Mouse (Mus musculus): ENCODE results near the gene 1700016K19Rik. TPM values are rescaled to one million over a fixed set of nuclear protein-coding genes. Genes with fewer than 3 reads are reported as not detected.

Gene 1700016K19Rik
- polyA plus RNA-seq, 1 experiment from 2014 or later = not detected

DNA sequence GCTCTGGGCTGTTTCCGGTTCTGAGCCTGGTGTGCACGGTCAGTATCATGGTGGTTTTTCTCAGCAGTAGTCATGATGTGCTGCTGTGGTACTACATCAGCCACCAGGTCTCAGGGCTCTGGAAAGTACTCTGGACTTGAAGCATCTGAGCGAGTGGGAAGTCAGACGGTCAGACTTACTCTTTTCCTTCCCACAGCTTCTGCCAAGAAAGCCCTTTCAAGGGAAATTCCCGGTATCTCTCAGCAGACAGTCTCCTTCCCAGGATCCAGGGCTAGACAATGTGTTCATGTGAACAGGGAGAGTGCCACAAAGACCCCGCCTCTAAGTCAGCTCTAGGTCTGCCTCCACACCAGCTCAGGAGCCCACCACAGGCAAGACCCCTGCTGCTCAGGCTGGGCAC is 45.7 kb downstream of the 1700016K19Rik start:
- Histone ChIP-seq H3K4me1 (ENCODE audit: control insufficient read depth, insufficient read depth, low read length) (peaks cover 4% of the 10 kb centered on the region; the same call in 1 of the 2 replicates), H3K36me3 (ENCODE audit: control insufficient read depth, insufficient read depth, low read length) (no peaks in the 10 kb centered on the region), H3K27ac (ENCODE audit: low read depth, low read length) (no peak overlapping the region), H3K4me2 (no peak overlapping the region), H3K4me3 (ENCODE audit: low read depth, low read length) (no peak overlapping the region), H3K9ac (ENCODE audit: low read depth, low read length) (no peak overlapping the region), H3K9me3 (replicated peaks; ENCODE audit: control insufficient read depth, low read length) (no peaks in the 10 kb centered on the region), H3K27me3 (ENCODE audit: control insufficient read depth, insufficient read depth, low read length) (no peaks in the 10 kb centered on the region)
- no peak for ATAC-seq (replicated peaks; ENCODE audit: insufficient number of reproducible peaks, low FRiP score, low TSS enrichment)
- WGBS (ENCODE audit: insufficient replicate concordance) = 73% methylated on average over 6 of the region's 6 CpGs

GRCm38 (mm10) chr11:76050509-76050908 is 50.8 kb downstream of the 1700016K19Rik start:
- Histone ChIP-seq H3K27me3 (ENCODE audit: control insufficient read depth, insufficient read depth, low read length) (no peaks in the 10 kb centered on the region), H3K27ac (ENCODE audit: low read depth, low read length) (no peak overlapping the region), H3K9ac (ENCODE audit: low read depth, low read length) (no peak overlapping the region), H3K4me3 (ENCODE audit: low read depth, low read length) (no peak overlapping the region), H3K9me3 (replicated peaks; ENCODE audit: control insufficient read depth, low read length) (no peaks in the 10 kb centered on the region), H3K4me2 (no peak overlapping the region), H3K36me3 (ENCODE audit: control insufficient read depth, insufficient read depth, low read length) (no peaks in the 10 kb centered on the region), H3K4me1 (ENCODE audit: control insufficient read depth, insufficient read depth, low read length) (no peaks in the 10 kb centered on the region)
- no peak for ATAC-seq (replicated peaks; ENCODE audit: insufficient number of reproducible peaks, low FRiP score, low TSS enrichment)
- 51% methylated on average over 3 of the region's 3 CpGs for WGBS (ENCODE audit: insufficient replicate concordance)

GRCm38 (mm10) chr11:76050967-76051512 is 51.3 kb downstream of the 1700016K19Rik start:
- no peak overlapping the region for H3K4me3 ChIP-seq (ENCODE audit: low read depth, low read length)
- no peak overlapping the region for H3K9ac ChIP-seq (ENCODE audit: low read depth, low read length)
- H3K27ac ChIP-seq (ENCODE audit: low read depth, low read length) = no peak overlapping the region
- H3K4me1 ChIP-seq (ENCODE audit: control insufficient read depth, insufficient read depth, low read length) = no peaks in the 10 kb centered on the region
- ATAC-seq (replicated peaks; ENCODE audit: insufficient number of reproducible peaks, low FRiP score, low TSS enrichment) = no peak
- H3K9me3 ChIP-seq (replicated peaks; ENCODE audit: control insufficient read depth, low read length) = no peaks in the 10 kb centered on the region
- no peaks in the 10 kb centered on the region for H3K27me3 ChIP-seq (ENCODE audit: control insufficient read depth, insufficient read depth, low read length)
- 72% methylated on average over 5 of the region's 5 CpGs for WGBS (ENCODE audit: insufficient replicate concordance)
- no peak overlapping the region for H3K4me2 ChIP-seq
- H3K36me3 ChIP-seq (ENCODE audit: control insufficient read depth, insufficient read depth, low read length) = no peaks in the 10 kb centered on the region

GRCm38 (mm10) chr11:76052496-76052895 is 52.8 kb downstream of the 1700016K19Rik start:
- H3K9ac ChIP-seq (ENCODE audit: low read depth, low read length) = no peak overlapping the region
- H3K27me3 ChIP-seq (ENCODE audit: control insufficient read depth, insufficient read depth, low read length) = no peaks in the 10 kb centered on the region
- H3K27ac ChIP-seq (ENCODE audit: low read depth, low read length) = no peak overlapping the region
- ATAC-seq (replicated peaks; ENCODE audit: insufficient number of reproducible peaks, low FRiP score, low TSS enrichment) = no peak
- no peak overlapping the region for H3K4me3 ChIP-seq (ENCODE audit: low read depth, low read length)
- H3K9me3 ChIP-seq (replicated peaks; ENCODE audit: control insufficient read depth, low read length) = no peaks in the 10 kb centered on the region
- H3K36me3 ChIP-seq (ENCODE audit: control insufficient read depth, insufficient read depth, low read length) = no peaks in the 10 kb centered on the region
- no peaks in the 10 kb centered on the region for H3K4me1 ChIP-seq (ENCODE audit: control insufficient read depth, insufficient read depth, low read length)
- 69% methylated on average over 5 of the region's 5 CpGs for WGBS (ENCODE audit: insufficient replicate concordance)
- H3K4me2 ChIP-seq = no peak overlapping the region

Other genes with a start within 250 kb of the 1700016K19Rik start
- gene Doc2b, start 203.9 kb upstream of the 1700016K19Rik start, polyA plus RNA-seq (2014; fragmentation: Nextera tagmentation; extraction: Ambion mirVana) = 0.13 and 0.14 TPM in 2 replicates
- gene Rph3al, start 61.5 kb upstream of the 1700016K19Rik start, polyA plus RNA-seq (2014; fragmentation: Nextera tagmentation; extraction: Ambion mirVana) = 4.1 and 5.1 TPM in 2 replicates
- gene Rflnb, start 27.9 kb downstream of the 1700016K19Rik start, polyA plus RNA-seq (2014; fragmentation: Nextera tagmentation; extraction: Ambion mirVana) = 8.3 and 9.0 TPM in 2 replicates
- 33.0 and 33.7 TPM in 2 replicates for gene Vps53, start 179.7 kb downstream of the 1700016K19Rik start, polyA plus RNA-seq (2014; fragmentation: Nextera tagmentation; extraction: Ambion mirVana)
- gene Fam57a, start 179.8 kb downstream of the 1700016K19Rik start, polyA plus RNA-seq (2014; fragmentation: Nextera tagmentation; extraction: Ambion mirVana) = 31.2 and 35.8 TPM in 2 replicates
- gene Dbil5, start 217.7 kb downstream of the 1700016K19Rik start, polyA plus RNA-seq (2014; fragmentation: Nextera tagmentation; extraction: Ambion mirVana) = 0.99 and 1.3 TPM in 2 replicates
- gene Gemin4, start 217.8 kb downstream of the 1700016K19Rik start, polyA plus RNA-seq (2014; fragmentation: Nextera tagmentation; extraction: Ambion mirVana) = 25.8 and 34.8 TPM in 2 replicates
- gene Mrm3, start 243.8 kb downstream of the 1700016K19Rik start, polyA plus RNA-seq (2014; fragmentation: Nextera tagmentation; extraction: Ambion mirVana) = 21.1 and 21.6 TPM in 2 replicates
- 128 TPM in 2 replicates for gene Glod4, start 243.8 kb downstream of the 1700016K19Rik start, polyA plus RNA-seq (2014; fragmentation: Nextera tagmentation; extraction: Ambion mirVana)

Measured in heart, embryonic 11.5 days (tissue).